Mouse (Mus musculus): Measurements from ENCODE around the gene Chn1.

DNA sequence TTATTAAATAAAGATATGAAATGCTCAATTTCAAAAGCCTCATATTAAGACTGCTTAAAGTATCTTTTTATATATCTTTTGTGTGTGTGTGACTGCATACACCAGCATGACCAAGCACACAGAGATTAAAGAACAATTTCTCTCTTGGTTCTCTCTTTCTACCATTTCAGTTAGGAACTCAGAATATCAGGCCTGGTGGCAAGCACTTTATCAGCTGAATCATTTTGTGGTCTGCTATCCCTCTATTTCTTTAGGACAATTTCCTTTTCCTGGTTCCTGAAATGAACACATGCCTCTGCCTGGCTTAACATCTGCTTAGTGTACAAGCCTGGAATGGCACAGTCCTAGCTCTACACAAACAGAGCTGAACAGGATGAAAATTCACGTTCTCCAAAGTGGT lies 92.6 kb downstream of the Chn1 start:
- TF ChIP-seq CTCF (IDR thresholded peaks at IDR 0.05; ENCODE audit: insufficient read depth, low read length) (no peak), POLR2A (IDR thresholded peaks at IDR 0.05; ENCODE audit: borderline replicate concordance, extremely low read depth, low read depth, low read length) (no peak)
